ENCODE assay signal across 8 mouse cellular contexts in genomic region chr4:133353367-133354365, GRCm38 (mm10). TPM values are rescaled to one million over a fixed set of nuclear protein-coding genes. Genes with fewer than 3 reads are reported as not detected.
DNase-seq lines count a peak whose midpoint lies in the region; ATAC-seq and TF ChIP-seq lines count a peak whose summit lies in the region.

TSS of gene Wdtc1 (minus strand) at chr4:133353481.

- H3K9ac ChIP-seq in kidney, postnatal 0 days (ENCODE audit: low read depth, low read length), result no peak within 1 kb of the TSS

- DNase-seq in kidney, postnatal 0 days (ENCODE audit: low spot score), result no peak
- DNase-seq in kidney, postnatal 36 days, result no peak
- DNase-seq in heart, embryonic 10.5 days (ENCODE audit: low spot score), result no peak
- DNase-seq in left cerebral cortex, postnatal 10 days (ENCODE audit: extremely low spot score in 1 of 2, low spot score in 2 of 2), result no peak
- DNase-seq in right cerebral cortex, postnatal 4 days, result no peak
- no peak for DNase-seq in thymus, postnatal 25 days

- no peak within 1 kb of the TSS for H3K4me3 ChIP-seq in kidney, postnatal 0 days (replicated peaks; ENCODE audit: low read depth, low read length)
- H3K4me3 ChIP-seq in brown adipose tissue, adult 24 weeks (ENCODE audit: insufficient read depth, low read depth, low read length), result no peak within 1 kb of the TSS
- H3K4me3 ChIP-seq in heart, embryonic 10.5 days, result no peak within 1 kb of the TSS
- H3K4me3 ChIP-seq in megakaryocyte, embryonic 14.5 days (replicated peaks), result peak within 1 kb of the TSS; percentile 56

- H3K4me1 ChIP-seq in kidney, postnatal 0 days (replicated peaks; ENCODE audit: insufficient read depth, low read length), result no peaks in the 10 kb centered on the region
- no peaks in the 10 kb centered on the region for H3K4me1 ChIP-seq in brown adipose tissue, adult 24 weeks (ENCODE audit: control insufficient read depth, insufficient read depth, insufficient read length, low read length)
- no peaks in the 10 kb centered on the region for H3K4me1 ChIP-seq in heart, embryonic 10.5 days
- peaks cover 12% of the 10 kb centered on the region for H3K4me1 ChIP-seq in megakaryocyte, embryonic 14.5 days

- no peak for ATAC-seq in kidney, postnatal 0 days (replicated peaks; ENCODE audit: low FRiP score, low read depth)

- 86% methylated on average over 23 of the region's 23 CpGs for WGBS in kidney, postnatal 0 days
- 82% methylated on average over 23 of the region's 23 CpGs for WGBS in heart, embryonic 10.5 days

- H3K27ac ChIP-seq in kidney, postnatal 0 days, result no peak within 1 kb of the TSS
- no peak within 1 kb of the TSS for H3K27ac ChIP-seq in brown adipose tissue, adult 24 weeks (replicated peaks; ENCODE audit: low read depth, low read length)
- no peak within 1 kb of the TSS for H3K27ac ChIP-seq in heart, embryonic 10.5 days

- H3K27me3 ChIP-seq in kidney, postnatal 0 days (ENCODE audit: insufficient read depth, low read length), result no peaks in the 10 kb centered on the region
- no peaks in the 10 kb centered on the region for H3K27me3 ChIP-seq in heart, embryonic 10.5 days (ENCODE audit: insufficient read depth, poor library complexity, severe bottlenecking)
- H3K27me3 ChIP-seq in megakaryocyte, embryonic 14.5 days (replicated peaks), result no peaks in the 10 kb centered on the region

- H3K4me2 ChIP-seq in kidney, postnatal 0 days (ENCODE audit: low read length), result no peak within 1 kb of the TSS

- no peaks in the 10 kb centered on the region for H3K36me3 ChIP-seq in kidney, postnatal 0 days (ENCODE audit: insufficient read depth, low read length)
- no peaks in the 10 kb centered on the region for H3K36me3 ChIP-seq in heart, embryonic 10.5 days
- no peaks in the 10 kb centered on the region for H3K36me3 ChIP-seq in megakaryocyte, embryonic 14.5 days (replicated peaks; ENCODE audit: low read length)

- H3K9me3 ChIP-seq in kidney, postnatal 0 days (replicated peaks; ENCODE audit: low read length), result no peaks in the 10 kb centered on the region
- no peaks in the 10 kb centered on the region for H3K9me3 ChIP-seq in heart, embryonic 10.5 days
- no peaks in the 10 kb centered on the region for H3K9me3 ChIP-seq in megakaryocyte, embryonic 14.5 days

- intact Hi-C loops in left cerebral cortex, postnatal 10 days (cut with DNase I), result no loop called here

- TF ChIP-seq CTCF in kidney, postnatal 0 days (IDR thresholded peaks at IDR 0.05; ENCODE audit: low read depth), result no peak

RNA-seq across cellular contexts. Expression of gene Wdtc1, which starts in this region (rescaled TPM):
- polyA plus RNA-seq in kidney, postnatal 0 days (2015; fragmentation: Nextera tagmentation; extraction: Ambion mirVana), result 9.9 and 11.2 TPM in 2 replicates
- polyA plus RNA-seq in brown adipose tissue, adult 24 weeks (2012; ENCODE audit: insufficient read depth, insufficient read length, missing spikeins), result 25.6 TPM in 2 replicates
- polyA plus RNA-seq in heart, embryonic 10.5 days (2016; fragmentation: Nextera tagmentation; extraction: Ambion mirVana), result 13.4 and 14.2 TPM in 2 replicates
- total RNA-seq in left cerebral cortex, postnatal 10 days (2021), result 10 to 100 TPM; 48.7 to 49.0 TPM
- polyA plus RNA-seq in megakaryocyte, embryonic 14.5 days (2012; ENCODE audit: insufficient read depth, low replicate concordance), result 85.7 and 118 TPM in 2 replicates
